Mouse (Mus musculus) megakaryocyte-erythroid progenitor cell, adult 5-6 weeks (primary cell): Measurements from ENCODE around the gene Clpb. TPM values are rescaled to one million over a fixed set of nuclear protein-coding genes. Genes with fewer than 3 reads are reported as not detected.

ENCODE experiments used
- ATAC-seq: replicated peaks from 2 replicates; pipeline ENCODE4 v1.8.0; 2016; ENCODE audit warnings: mild to moderate bottlenecking, inconsistent platforms; ENCODE audit not compliant: severe bottlenecking, poor library complexity, low FRiP score, low TSS enrichment
- total RNA-seq, 2 experiments: library from RNA; stranded (forward) in 1 of 2; stranded (reverse) in 1 of 2; fragments of 200-1000, 215-1000 nt in 1 of 2; fragments of >200 nt in 1 of 2; fragmentation: Nextera tagmentation in 1 of 2; gene quantifications; 2 replicates each; pipeline ENCODE4 v1.2.3; 2014 to 2017

Clpb gene
- total RNA-seq, 2 experiments from 2014 or later, result 26.2 to 28.3 TPM

DNA sequence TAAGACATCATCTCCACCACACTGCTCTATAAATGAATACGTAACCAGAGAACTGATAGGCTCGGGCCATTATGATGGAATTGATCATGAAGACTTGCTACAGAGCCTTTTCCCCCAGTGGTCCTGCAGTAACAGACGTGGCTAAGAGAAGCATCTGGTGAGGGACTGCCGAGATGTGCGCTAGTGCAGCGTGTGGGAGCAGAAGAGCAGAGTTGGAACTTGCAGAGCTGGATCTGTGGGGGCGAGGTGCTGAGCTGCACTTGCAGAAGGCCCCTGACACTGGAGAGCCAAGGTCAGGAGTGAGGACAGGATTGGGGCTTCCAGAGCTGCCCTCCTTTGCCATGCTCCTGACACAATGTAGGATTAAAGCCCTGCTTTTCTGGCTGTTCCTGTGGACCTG is 106.6 kb downstream of the Clpb start:
- no peak for ATAC-seq

DNA sequence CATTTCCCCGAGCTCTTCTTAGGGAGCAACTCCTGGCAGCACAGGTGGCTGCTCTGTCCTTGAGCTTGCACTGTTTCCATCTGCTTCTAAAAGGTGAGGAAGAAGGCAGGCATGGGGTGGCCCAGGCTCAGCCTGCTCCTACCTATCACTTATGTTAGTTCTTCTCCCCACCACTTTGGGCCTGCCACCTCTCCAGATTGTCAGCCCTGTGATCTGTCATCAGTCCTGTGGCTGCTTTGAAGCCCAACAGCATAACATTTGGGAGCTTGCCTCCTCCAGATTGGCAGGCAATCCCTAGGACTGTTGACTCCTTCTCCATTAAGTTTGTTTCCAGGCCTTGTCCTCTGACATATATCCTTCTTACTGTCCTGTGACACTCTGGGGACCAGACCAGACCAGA is 108.2 kb downstream of the Clpb start:
- no peak for ATAC-seq

GRCm38 (mm10) chr7:101772687-101773086 is 109.3 kb downstream of the Clpb start:
- ATAC-seq, result no peak

DNA sequence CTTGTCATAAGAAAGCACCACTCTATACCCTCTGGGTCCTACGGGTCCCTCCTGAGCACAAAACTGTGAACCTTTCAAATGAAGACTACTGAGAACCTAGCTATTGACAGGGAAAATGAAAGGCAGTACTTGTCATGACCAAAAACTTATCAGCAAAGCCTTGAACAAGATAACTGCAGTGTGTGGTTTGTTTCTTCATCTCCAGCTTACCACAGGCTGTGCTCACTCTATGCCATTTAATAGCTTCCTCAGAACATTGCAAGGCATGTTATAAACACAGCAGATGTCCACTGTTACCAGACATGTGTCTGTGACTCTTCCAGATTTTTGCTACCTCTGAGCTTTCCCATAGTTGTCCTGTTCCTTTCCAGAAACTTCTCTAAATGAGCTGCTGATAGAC is 113.6 kb downstream of the Clpb start:
- no peak for ATAC-seq

GRCm38 (mm10) chr7:101817861-101818401 is 154.5 kb downstream of the Clpb start, which contains the start of gene Phox2a:
Gene Phox2a (plus strand): TSS chr7:101818313.
- ATAC-seq, result no peak

GRCm38 (mm10) chr7:101820295-101821030 is 157.0 kb downstream of the Clpb start:
- ATAC-seq, result no peak

DNA sequence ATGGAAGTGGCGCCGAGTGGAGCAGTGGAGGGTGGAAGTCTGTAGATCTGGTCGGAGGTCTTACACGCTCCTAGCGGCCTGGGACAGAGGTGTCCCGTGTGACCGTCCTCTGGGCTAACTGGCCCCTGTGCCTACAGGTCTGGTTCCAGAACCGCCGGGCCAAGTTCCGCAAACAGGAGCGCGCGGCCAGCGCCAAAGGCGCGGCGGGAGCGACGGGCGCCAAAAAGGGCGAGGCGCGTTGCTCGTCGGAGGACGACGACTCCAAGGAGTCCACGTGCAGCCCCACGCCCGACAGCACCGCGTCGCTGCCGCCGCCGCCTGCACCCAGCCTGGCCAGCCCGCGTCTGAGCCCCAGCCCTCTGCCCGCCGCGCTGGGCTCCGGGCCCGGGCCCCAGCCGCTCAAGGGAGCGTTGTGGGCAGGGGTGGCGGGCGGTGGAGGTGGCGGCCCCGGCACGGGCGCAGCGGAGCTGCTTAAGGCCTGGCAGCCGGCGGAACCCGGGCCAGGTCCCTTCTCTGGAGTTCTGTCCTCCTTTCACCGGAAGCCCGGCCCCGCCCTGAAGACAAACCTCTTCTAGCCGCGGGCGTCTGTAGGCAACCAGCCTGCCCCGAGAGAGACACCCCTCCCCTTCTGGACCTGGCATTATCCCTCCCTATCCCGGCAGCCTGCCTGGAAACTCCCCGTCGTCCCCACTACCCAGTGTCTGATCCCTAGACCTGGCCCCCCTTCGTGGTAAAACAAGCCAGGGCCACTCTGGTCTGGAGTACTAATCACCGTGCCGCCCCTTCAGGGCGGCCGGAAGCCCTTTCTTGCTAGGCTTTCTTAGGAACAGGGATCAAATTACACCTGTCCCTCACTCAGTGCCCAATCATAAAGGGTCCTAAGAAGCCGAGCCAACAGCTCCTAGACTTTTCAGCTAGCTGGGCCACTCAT is 158.4 kb downstream of the Clpb start:
- peak; percentile 32; the same call in 1 of the 2 replicates for ATAC-seq

GRCm38 (mm10) chr7:101822836-101823757 is 159.7 kb downstream of the Clpb start:
- no peak for ATAC-seq

- ATAC-seq, result no peak
Observed at GRCm38 (mm10) chr7:101823758-101824630, 160.6 kb downstream of the Clpb start.

- ATAC-seq, result no peak
Observed at GRCm38 (mm10) chr7:101830373-101830772, 166.9 kb downstream of the Clpb start.

GRCm38 (mm10) chr7:101831437-101831836 is 168.0 kb downstream of the Clpb start:
- no peak for ATAC-seq

DNA sequence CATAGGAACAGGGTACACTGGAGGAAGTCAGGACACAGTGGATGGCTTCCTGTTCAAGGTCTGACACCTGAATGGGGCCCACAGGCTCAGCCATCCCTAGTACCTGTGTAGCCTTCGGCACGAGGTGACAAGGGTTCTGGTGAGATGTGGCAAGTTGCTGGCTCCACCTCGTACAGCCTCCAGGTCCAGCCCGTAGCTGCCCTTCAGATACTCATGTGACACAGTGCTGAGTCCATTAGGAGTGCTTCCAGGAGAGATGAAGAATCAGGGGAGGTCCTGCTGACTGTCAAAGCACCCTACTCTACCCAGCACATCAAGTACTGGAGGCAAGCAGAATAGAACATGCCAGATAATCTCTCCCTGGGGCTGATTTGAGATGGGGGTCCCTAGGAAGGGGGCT is 168.9 kb downstream of the Clpb start:
- ATAC-seq, result no peak

GRCm38 (mm10) chr7:101833352-101833751 is 169.9 kb downstream of the Clpb start:
- ATAC-seq, result no peak

GRCm38 (mm10) chr7:101833916-101834584 is 170.6 kb downstream of the Clpb start:
- no peak for ATAC-seq

- ATAC-seq, result no peak
Observed at GRCm38 (mm10) chr7:101834903-101835302, 171.5 kb downstream of the Clpb start.

DNA sequence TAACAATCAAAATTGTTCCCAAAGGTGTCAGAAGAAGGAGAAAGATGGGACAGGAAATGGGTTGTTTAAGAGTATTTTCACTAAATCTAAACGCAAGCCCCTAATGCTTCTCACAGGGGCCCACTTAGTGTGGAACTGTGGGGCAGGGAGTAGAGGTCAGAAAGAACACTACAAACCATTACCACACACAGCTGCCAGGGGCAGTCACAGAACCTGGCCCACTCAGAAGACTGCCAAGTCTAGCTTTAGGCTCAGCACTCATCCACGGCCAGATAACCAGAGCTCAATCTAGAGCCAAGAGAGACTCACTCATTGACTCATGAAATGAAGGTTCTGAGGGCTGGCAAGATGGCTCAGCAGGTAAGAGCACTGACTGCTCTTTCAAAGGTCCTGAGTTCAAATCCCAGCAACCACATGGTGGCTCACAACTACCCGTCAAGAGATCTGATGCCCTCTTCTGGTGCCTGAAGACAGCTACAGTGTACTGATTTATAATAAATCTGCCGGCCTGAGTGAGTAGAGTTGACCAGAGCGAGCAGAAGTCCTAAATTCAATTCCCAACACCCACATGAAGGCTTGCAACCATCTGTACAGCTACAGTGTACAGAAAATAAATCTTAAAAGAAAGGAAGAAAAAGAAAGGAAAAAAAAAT is 172.2 kb downstream of the Clpb start:
- no peak for ATAC-seq
